In genomic region chr12:32989731-32990130, GRCm38 (mm10) we compare ENCODE assay signal across 9 mouse cellular contexts. TPM values are rescaled to one million over a fixed set of nuclear protein-coding genes. Genes with fewer than 3 reads are reported as not detected.
DNase-seq lines count a peak whose midpoint lies in the region; ATAC-seq and TF ChIP-seq lines count a peak whose summit lies in the region.
"Had no signal": no experiment of that assay in that cellular context is flagged by ENCODE, and none has a peak within 500 bp of the region (broad histone marks: within the 10 kb centered on the region; RNA-seq: fewer than 3 reads in every experiment).

No protein-coding gene starts in this region.

- H3K9ac ChIP-seq in intestine, postnatal 0 days (ENCODE audit: low read depth, low read length): no peak overlapping the region

- WGBS in intestine, postnatal 0 days: 48% methylated on average over 12 of the region's 12 CpGs

- 0 out of 2 replicates have a peak overlapping the region, but pooled peaks have one; percentile 38 for H3K27ac ChIP-seq in gastrocnemius, adult 2 months
- H3K27ac ChIP-seq in intestine, postnatal 0 days (ENCODE audit: low read depth, low read length): no peak overlapping the region

- H3K4me3 ChIP-seq in gastrocnemius, adult 2 months: peak overlapping the region; percentile 42
- no peak overlapping the region for H3K4me3 ChIP-seq in intestine, postnatal 0 days (ENCODE audit: low read depth, low read length)
- H3K4me3 ChIP-seq: erythroblast, embryonic 14.5 days had no signal

- no peaks in the 10 kb centered on the region for H3K36me3 ChIP-seq in intestine, postnatal 0 days (ENCODE audit: control insufficient read depth, insufficient read depth)

- no peaks in the 10 kb centered on the region for H3K4me1 ChIP-seq in intestine, postnatal 0 days (replicated peaks; ENCODE audit: control insufficient read depth, insufficient read depth, low read length)

- no peaks in the 10 kb centered on the region for H3K27me3 ChIP-seq in intestine, postnatal 0 days (replicated peaks; ENCODE audit: control insufficient read depth, insufficient read depth, low read length)

- peak; percentile 42 for DNase-seq in gastrocnemius, adult 2 months
- no peak for DNase-seq in gastrocnemius, postnatal 36 days
- DNase-seq in thymus, postnatal 25 days: peak; percentile 23
- DNase-seq in thymus, adult 18-20 months: no peak
- peak; percentile 9 for DNase-seq in yolk sac, embryonic 10.5 days (ENCODE audit: low spot score)

- intact Hi-C loops in gastrocnemius, adult 2 months (cut with DNase I): no loop called here
- intact Hi-C loops in gastrocnemius, postnatal 36 days (cut with DNase I): no loop called here

- ATAC-seq in intestine, postnatal 0 days: no peak
- ATAC-seq in granulocyte monocyte progenitor cell, adult 5-6 weeks (replicated peaks; ENCODE audit: poor library complexity, severe bottlenecking): no peak
- ATAC-seq in inflammation-experienced regulatory T-cells, adult 6 months: no peak

- no peaks in the 10 kb centered on the region for H3K9me3 ChIP-seq in intestine, postnatal 0 days (ENCODE audit: control insufficient read depth)

- H3K4me2 ChIP-seq in intestine, postnatal 0 days (replicated peaks; ENCODE audit: low read depth): peak overlapping the region; percentile 21; the same call in 1 of the 2 replicates

- no peak for TF ChIP-seq CTCF in gastrocnemius, adult 2 months (IDR thresholded peaks at IDR 0.05)
- no peak for TF ChIP-seq CTCF in intestine, postnatal 0 days (IDR thresholded peaks at IDR 0.05; ENCODE audit: low read depth)

RNA-seq across cellular contexts. Expression of gene Sypl, which starts 36.0 kb away (rescaled TPM):
- 100 to 1,000 TPM; 174 to 187 TPM for total RNA-seq in gastrocnemius, adult 2 months (2021)
- 100 to 1,000 TPM; 153 to 169 TPM for total RNA-seq in gastrocnemius, postnatal 36 days (2021)
- 176 and 181 TPM in 2 replicates for polyA plus RNA-seq in intestine, postnatal 0 days (2015; fragmentation: Nextera tagmentation; extraction: Ambion mirVana)
- total RNA-seq in granulocyte monocyte progenitor cell, adult 5-6 weeks (2014; fragmentation: Nextera tagmentation): 115 and 136 TPM in 2 replicates
- 78.7 and 79.8 TPM in 2 replicates for total RNA-seq in granulocyte monocyte progenitor cell, adult 5-6 weeks (2017)
- 100 to 1,000 TPM in 2 of 3 experiments, 10 to 100 TPM in 1; 64.6 to 105 (median 104) TPM for polyA plus RNA-seq in inflammation-experienced regulatory T-cells, adult 6 months (2017; shearing (Covaris generic))

Comparison
In these comparisons a context has a peak if more than half of its experiments do, and no peak if none do; other contexts are left out.
1. DNase-seq: peak in gastrocnemius, adult 2 months (single experiment), thymus, postnatal 25 days (single experiment) and yolk sac, embryonic 10.5 days (single experiment); none in gastrocnemius, postnatal 36 days (0 of 2) and thymus, adult 18-20 months (0 of 2).